Mouse (Mus musculus): ENCODE results near the gene Cdkn2aipnl.

Cdkn2aipnl gene

GRCm38 (mm10) chr11:51949155-51949840, 18.2 kb upstream of the Cdkn2aipnl start:
- no peak for DNase-seq

DNA sequence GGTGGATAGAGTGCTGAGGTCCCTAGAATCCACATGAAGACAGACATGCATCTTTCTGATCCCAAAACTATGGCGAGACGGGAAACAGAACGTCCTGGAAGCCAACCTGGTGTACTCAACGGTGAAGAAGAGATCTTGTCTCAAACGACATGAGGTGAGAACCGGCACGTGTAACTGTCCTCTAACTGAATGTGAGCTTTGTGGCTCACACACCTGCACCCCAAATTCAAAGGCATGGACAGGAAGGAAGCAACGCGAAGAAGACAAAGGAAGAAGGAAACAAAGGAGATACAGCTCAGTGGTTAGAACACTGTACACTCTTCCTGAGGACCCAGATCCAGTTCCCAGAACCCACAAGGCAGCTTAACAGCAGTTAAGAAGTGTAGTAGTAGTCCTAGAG, 17.5 kb upstream of the Cdkn2aipnl start:
- no peak for DNase-seq

- DNase-seq = peak; percentile 25 to 48
Measured at GRCm38 (mm10) chr11:51951861-51952420, 15.5 kb upstream of the Cdkn2aipnl start.

- no peak for DNase-seq
Measured at GRCm38 (mm10) chr11:51956112-51956511, 11.3 kb upstream of the Cdkn2aipnl start.

GRCm38 (mm10) chr11:51957760-51958159, 9.7 kb upstream of the Cdkn2aipnl start:
- no peak for DNase-seq

DNA sequence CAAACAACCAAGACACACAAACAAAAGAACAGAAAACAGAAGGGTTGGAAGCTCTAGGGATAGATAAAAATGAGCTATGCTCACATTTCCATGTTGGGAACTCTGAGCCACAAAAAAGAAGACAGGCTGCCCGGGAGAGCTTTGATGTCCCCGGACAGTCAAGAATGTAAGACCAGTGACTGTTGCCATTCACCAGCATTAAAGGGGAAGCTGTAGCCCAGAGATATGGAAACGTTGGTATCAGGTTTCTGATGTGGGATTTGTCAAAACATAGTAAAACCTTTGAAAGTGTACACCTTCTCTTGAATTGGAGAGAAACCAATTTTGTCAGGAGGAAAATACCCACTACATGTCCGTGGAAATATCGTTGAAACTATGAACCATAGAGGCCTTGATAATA, 8.0 kb upstream of the Cdkn2aipnl start:
- DNase-seq = no peak

DNA sequence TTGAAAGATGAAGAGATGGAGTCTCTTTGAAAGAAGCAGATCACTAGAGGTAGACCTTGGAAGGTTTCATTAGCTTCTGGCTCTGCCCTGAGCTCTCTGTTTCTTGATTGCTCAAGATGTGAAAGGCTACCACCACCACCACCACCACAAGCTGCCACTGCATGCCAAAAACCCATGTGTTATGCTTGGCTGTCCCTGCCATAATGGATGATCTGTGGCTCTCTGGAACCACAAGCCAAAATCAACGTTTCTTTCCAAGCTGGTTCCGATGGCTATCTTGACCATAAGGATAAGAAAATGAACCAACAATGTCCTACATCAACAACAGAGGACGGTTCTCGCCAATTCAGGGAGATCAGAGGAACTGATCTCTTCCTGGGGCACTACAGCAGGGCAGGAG, 7.4 kb upstream of the Cdkn2aipnl start:
- no peak for DNase-seq

GRCm38 (mm10) chr11:51960967-51961471, 6.4 kb upstream of the Cdkn2aipnl start:
- no peak for DNase-seq

- DNase-seq = no peak
Measured at GRCm38 (mm10) chr11:51961761-51962160, 5.7 kb upstream of the Cdkn2aipnl start.

- no peak for DNase-seq
Measured at GRCm38 (mm10) chr11:51962277-51962676, 5.2 kb upstream of the Cdkn2aipnl start.

GRCm38 (mm10) chr11:51966651-51967050, 810 bp upstream of the Cdkn2aipnl start:
- DNase-seq = no peak

GRCm38 (mm10) chr11:51968896-51969295, 1.4 kb downstream of the Cdkn2aipnl start:
- DNase-seq = no peak

GRCm38 (mm10) chr11:51969511-51969910, 2.0 kb downstream of the Cdkn2aipnl start:
- no peak for DNase-seq

DNA sequence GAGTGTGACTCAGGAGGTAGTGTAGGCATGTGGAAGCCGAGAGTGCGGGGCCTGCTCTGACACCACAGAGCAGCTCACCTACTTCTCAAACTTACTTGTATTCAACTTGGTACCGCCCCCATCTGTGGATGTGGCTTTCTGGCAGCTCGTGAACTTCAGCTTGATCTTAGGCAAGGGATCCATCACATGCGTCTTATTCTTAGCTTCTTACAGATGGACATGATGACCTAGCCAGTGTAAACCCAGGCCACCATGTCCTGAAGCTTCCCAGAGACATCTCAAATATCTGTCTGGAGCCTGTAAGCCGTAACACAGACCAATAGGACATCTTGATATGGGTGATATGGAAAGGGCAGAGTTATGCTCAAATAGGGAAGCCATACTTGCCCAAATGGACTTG, 4.2 kb downstream of the Cdkn2aipnl start:
- DNase-seq = no peak

- DNase-seq = peak; percentile 72 to 91
Measured at GRCm38 (mm10) chr11:51999611-52000289, 32.3 kb downstream of the Cdkn2aipnl start.

- peak; percentile 99 for DNase-seq
Measured at GRCm38 (mm10) chr11:52000290-52000962, 33.0 kb downstream of the Cdkn2aipnl start, which contains the start of gene Ube2b. Ube2b (minus strand) TSS chr11:52000762.

GRCm38 (mm10) chr11:52001341-52001740, 33.9 kb downstream of the Cdkn2aipnl start:
- DNase-seq = no peak

- no peak for DNase-seq
Measured at GRCm38 (mm10) chr11:52001861-52002260, 34.4 kb downstream of the Cdkn2aipnl start.

DNA sequence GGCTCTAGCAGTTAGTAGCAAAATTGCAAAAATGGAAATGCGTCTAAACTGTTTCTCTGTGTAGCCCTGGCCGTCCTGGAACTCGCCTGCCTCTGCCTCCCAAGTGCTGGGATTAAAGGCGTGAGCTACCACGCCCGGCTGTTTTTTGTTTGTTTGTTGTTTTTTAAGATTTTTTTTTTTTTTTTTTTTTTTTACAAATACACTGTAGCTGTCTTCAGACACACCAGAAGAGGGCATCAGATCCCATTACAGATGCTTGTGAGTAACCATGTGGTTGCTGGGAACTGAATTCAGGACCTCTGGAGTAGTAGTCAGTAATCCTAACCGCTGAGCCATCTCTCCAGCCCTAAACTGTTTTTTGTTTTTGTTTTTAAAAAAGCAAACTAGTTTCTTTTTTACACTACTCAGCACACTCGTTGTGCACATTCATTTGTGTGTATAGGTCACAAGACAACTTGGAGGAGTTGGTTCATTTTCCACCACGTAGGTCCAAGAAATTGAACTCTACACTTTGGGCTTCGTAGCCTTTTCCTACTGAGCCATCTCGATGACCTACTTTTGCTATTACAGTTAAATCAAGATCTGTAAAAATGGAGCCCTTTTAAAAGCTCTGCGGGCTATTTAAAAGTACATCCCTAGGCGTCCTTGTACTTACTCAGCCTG, 35.5 kb downstream of the Cdkn2aipnl start:
- DNase-seq = no peak

GRCm38 (mm10) chr11:52003505-52003771, 36.0 kb downstream of the Cdkn2aipnl start:
- DNase-seq = no peak

DNA sequence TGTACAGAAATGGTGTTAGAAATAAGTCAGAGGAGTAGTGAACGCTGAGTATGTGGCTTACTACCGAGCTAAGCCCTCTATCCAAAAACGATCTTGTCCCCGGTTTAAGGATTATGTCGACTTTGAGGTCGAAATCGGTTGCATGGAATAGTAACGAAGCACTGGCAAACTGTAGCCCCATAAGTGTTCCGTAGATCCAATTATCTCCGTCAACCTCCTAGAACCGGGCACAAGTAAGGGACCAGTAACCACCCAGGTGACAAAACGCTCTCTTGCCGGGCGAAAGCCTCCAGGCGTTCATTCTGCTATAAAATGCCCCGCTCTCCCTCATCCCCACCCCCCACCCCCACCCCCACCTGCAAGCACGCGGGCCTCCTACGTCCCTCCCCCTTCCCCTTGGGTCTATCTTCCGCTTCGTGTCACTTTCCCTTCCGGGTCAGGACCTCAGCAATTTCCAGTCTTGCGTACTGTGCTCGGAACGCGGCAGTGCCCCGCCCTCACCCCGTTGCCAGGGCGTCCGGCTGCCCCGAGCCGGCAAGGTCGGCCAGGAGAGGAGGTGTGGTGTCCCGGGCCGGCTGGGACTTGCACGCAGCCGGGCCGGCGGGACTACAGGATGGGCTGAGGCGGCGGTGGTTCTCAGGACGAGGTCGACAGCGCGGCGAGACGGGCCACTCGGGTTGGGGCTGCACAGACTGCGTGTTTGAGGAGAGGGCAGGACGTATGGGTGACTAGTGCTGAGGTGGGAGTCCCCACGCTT, 36.5 kb downstream of the Cdkn2aipnl start, which contains the start of gene Cdkl3:
Cdkl3 (plus strand) TSS at position 450 of the 757 bp plus-strand sequence.
- peak; percentile 96 to 99 for DNase-seq

DNA sequence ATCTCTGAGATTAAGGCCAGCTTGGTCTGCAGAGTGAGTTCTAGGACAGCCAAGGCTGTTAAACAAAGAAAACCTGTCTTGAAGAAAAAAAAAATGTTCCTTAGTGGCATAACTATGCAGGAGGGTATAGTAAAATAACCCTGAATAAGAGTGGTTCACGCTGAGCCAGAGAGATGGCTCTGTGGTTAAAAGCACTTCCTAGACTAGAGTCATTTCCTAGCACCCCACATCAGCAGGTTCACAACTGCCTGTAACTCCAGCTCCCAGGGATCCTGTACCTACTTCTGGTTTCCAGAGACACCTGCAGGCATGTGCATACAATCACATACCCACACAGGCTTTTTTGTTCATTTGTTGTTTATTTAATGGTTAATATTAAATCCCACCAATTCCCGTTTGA, 38.1 kb downstream of the Cdkn2aipnl start:
- no peak for DNase-seq
